Mouse (Mus musculus) spleen, adult 2 months (tissue): ENCODE measurements around the gene Ap1b1. TPM values are rescaled to one million over a fixed set of nuclear protein-coding genes. Genes with fewer than 3 reads are reported as not detected.

Source experiments
- DNase-seq, 2 experiments: peaks; one replicate each; pipeline versions ENCODE4 v3.0.0 to v3.0.0-alpha.2; 2012 to 2021; ENCODE audit warnings: low spot score in 2 of 2, low read depth in 1 of 2
- H3K27ac ChIP-seq: fragments of 200-500 bp; 2 replicates; pipeline ENCODE4 v1.5.1; 2012; ENCODE audit warnings: low read length, inconsistent platforms; ENCODE audit not compliant: insufficient read depth
- H3K27me3 ChIP-seq: fragments of 200-500 bp; 2 replicates; pipeline ENCODE4 v1.6.1; 2012; ENCODE audit warnings: mild to moderate bottlenecking, moderate library complexity, low read length, inconsistent platforms; ENCODE audit not compliant: control insufficient read depth, insufficient read depth
- H3K36me3 ChIP-seq: fragments of 200-500 bp; 2 replicates; pipeline ENCODE4 v1.6.1; 2012; ENCODE audit warnings: mild to moderate bottlenecking, low read length, inconsistent platforms; ENCODE audit not compliant: control insufficient read depth, insufficient read depth
- H3K4me1 ChIP-seq: fragments of 200-500 bp; 2 replicates; pipeline ENCODE4 v1.6.1; 2011; ENCODE audit warnings: inconsistent platforms; ENCODE audit not compliant: control insufficient read depth, insufficient read depth, insufficient read length
- H3K4me3 ChIP-seq: fragments of 200-500 bp; 2 replicates; pipeline ENCODE4 v1.5.1; 2011; ENCODE audit warnings: mild to moderate bottlenecking, inconsistent platforms; ENCODE audit not compliant: insufficient read depth, insufficient read length; ENCODE audit errors: extremely low read depth
- CTCF ChIP-seq: fragments of 200-500 bp; IDR thresholded peaks from 2 replicates; pipeline ENCODE4 v1.5.1; 2011; ENCODE audit warnings: mild to moderate bottlenecking, inconsistent platforms; ENCODE audit not compliant: insufficient read depth, insufficient read length, insufficient replicate concordance; ENCODE audit errors: extremely low read depth
- POLR2A ChIP-seq: fragments of 200-500 bp; IDR thresholded peaks from 2 replicates; pipeline ENCODE4 v1.6.1; 2011; ENCODE audit warnings: low read depth, low read length, inconsistent platforms
- WGBS: fragments of 180-500 bp; shearing (Covaris S2); methylation state at CpG from one replicate; pipeline ENCODE4 v1.1.7; 2018; 5-methylcytosine and 5-hydroxymethylcytosine counted together
- polyA plus RNA-seq: library from polyadenylated mRNA; depleted of rRNA; stranded (reverse); fragments of >200 nt; gene quantifications from 2 replicates; pipeline ENCODE4 v1.2.3, GENCODE M21; 2012

Ap1b1 gene
- polyA plus RNA-seq, 1 experiment: 79.7 TPM

DNA sequence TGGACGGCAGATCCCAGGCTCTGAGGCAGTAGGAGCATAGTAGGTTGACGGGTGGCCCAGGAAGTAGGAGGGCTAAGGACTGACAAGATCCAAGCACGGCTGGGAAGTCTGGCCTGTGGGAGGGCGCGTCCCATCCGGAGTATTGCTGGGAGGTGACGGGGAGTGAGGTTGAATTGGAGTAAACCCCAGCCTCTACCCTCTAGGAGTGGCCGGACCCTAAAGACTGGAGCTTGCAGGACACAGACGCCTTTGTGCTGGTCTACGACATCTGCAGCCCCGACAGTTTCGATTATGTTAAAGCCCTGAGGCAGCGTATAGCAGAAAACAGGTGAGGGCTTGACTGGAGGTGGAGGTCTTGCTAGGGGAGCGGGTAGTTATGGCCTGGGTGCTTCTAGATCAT is 72.6 kb downstream of the Ap1b1 start:
- TF ChIP-seq POLR2A: no peak
- no peak for TF ChIP-seq CTCF
- WGBS: 49% methylated on average over 14 of the region's 14 CpGs
- DNase-seq: no peak
- H3K27me3 ChIP-seq: peaks cover 13% of the 10 kb centered on the region
- H3K27ac ChIP-seq: no peak overlapping the region
- peaks cover 29% of the 10 kb centered on the region for H3K4me1 ChIP-seq
- no peaks in the 10 kb centered on the region for H3K36me3 ChIP-seq
- H3K4me3 ChIP-seq: no peak overlapping the region

DNA sequence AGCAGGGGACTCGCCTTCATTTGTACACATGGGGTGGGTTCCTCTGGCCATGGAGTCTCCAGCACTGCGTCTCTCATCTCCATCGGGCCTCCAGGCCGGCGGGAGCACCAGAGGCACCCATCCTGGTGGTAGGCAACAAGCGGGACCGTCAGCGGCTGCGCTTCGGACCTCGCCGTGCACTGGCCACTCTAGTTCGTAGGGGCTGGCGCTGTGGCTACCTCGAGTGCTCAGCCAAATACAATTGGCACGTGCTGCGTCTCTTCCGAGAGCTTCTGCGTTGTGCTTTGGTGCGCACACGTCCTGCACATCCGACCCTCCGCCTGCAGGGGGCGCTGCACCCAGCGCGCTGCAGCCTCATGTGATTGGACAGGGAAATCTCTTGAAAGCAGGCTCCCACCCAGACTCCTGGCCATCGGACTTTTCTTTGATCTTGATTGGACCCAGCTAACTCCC is 73.1 kb downstream of the Ap1b1 start:
- TF ChIP-seq CTCF: peak; percentile 65; the same call in 1 of the 2 replicates
- no peak for TF ChIP-seq POLR2A
- no peak for DNase-seq
- WGBS: 20% methylated on average over 27 of the region's 27 CpGs

DNA sequence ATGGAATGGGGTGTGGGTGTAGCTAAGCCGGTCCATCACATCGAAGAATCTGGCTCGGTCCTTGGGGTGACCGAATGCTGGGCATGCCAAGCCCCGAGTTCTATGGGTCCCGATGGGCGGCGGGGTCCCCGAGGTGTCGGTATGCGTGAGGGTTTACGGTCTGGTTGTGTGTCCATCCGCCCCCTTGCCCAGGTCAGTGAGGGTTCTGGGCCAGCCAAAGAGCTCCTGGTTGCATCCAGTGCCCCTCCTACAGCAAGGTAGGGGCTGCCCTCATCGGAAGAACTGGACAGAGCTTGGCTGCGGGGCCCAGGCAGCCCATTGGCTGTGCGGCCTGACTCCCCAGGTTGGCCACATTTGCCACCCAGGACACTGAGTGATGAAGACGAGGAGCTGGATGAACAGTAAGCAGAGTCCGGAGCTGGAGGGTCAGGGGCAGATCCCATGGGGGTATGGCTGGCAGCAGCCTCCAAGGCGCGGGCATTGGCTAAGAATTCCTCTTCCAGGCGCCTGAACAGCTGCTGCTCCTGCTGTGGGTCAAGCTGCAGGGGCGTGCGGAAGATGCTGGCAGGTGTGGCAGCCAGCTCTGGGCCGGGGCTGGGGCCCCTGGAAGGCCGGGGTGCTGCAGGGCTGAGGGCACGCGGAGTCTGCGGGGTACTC is 74.3 kb downstream of the Ap1b1 start:
- WGBS: 67% methylated on average over 28 of the region's 28 CpGs
- TF ChIP-seq POLR2A: no peak
- Histone ChIP-seq H3K4me1 (peaks cover 29% of the 10 kb centered on the region), H3K4me3 (no peak overlapping the region), H3K36me3 (no peaks in the 10 kb centered on the region), H3K27me3 (peaks cover 22% of the 10 kb centered on the region), H3K27ac (no peak overlapping the region)
- no peak for DNase-seq

More for the DNA sequence above, 73.1 kb downstream of the Ap1b1 start:
- Histone ChIP-seq H3K4me1 (peaks cover 29% of the 10 kb centered on the region), H3K36me3 (no peaks in the 10 kb centered on the region), H3K27ac (no peak overlapping the region), H3K4me3 (no peak overlapping the region), H3K27me3 (peaks cover 15% of the 10 kb centered on the region)

DNA sequence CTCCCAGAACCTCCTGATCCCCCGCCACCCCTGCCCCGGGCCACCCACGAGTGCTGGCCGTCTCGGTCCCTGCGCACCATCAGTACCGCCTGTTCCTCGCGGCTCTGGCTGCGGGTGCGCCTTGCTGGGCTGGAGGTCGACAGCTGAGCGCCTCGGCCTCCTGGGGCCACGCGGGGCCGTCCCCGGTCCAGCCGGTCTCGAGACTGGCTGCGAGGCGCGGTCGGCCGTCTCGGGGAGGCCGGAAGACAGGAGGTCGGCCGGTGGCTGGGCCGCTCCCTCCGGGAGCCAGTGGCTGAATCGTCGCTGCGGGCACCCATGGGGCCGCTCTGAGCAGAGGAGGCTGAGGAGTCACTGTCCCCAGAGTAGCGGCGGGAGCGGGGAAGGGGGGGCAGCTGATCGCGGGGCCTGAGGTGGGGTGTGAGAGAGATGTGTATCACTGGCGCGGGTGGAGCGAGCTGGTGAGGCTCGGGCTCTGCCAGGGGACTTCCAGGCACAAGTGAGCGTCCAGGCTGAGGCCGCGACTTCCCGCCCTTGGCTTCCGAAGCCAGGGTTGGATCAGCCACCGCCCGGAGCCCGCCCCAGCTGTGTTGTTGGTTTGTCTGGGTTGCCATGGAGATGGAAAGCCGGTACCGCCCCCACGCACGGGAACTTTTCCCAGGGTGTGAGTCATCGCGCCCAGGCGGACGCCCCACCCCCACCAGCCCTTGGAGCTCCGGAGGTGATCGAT is 75.0 kb downstream of the Ap1b1 start:
- H3K4me1 ChIP-seq: peaks cover 29% of the 10 kb centered on the region
- 4% methylated on average over 62 of the region's 62 CpGs for WGBS
- H3K36me3 ChIP-seq: no peaks in the 10 kb centered on the region
- peak; percentile 46 to 50 for DNase-seq
- TF ChIP-seq CTCF: no peak
- TF ChIP-seq POLR2A: no peak
- peak overlapping the region; percentile 49 for H3K4me3 ChIP-seq
- H3K27ac ChIP-seq: peak overlapping the region; percentile 10; the same call in 1 of the 2 replicates
- peaks cover 22% of the 10 kb centered on the region for H3K27me3 ChIP-seq

DNA sequence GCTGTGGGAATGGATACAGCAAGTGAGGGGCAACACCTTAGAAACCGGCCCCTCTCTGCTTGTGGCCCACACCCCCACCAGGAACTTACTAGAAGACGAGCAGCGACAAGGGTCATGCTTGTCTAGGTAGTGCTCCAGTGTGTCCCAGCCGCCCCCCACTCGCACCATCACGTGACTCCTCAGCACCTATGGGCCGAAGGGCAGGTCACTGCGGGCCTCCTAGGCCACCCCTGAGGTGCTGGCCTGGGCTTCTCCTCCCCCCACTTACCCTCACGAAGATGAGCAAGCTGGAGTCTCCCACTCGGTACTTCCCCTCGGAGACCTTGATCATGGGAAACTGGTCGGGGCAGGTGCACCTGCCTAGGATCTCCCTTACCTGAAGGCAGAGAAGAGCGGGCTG is 75.7 kb downstream of the Ap1b1 start:
- peak overlapping the region; percentile 49; the same call in 1 of the 2 replicates for H3K4me3 ChIP-seq
- 26% methylated on average over 13 of the region's 13 CpGs for WGBS
- H3K4me1 ChIP-seq: peaks cover 29% of the 10 kb centered on the region
- no peak for TF ChIP-seq CTCF
- TF ChIP-seq POLR2A: no peak
- no peaks in the 10 kb centered on the region for H3K36me3 ChIP-seq
- H3K27me3 ChIP-seq: peaks cover 22% of the 10 kb centered on the region
- H3K27ac ChIP-seq: no peak overlapping the region
- DNase-seq: no peak

DNA sequence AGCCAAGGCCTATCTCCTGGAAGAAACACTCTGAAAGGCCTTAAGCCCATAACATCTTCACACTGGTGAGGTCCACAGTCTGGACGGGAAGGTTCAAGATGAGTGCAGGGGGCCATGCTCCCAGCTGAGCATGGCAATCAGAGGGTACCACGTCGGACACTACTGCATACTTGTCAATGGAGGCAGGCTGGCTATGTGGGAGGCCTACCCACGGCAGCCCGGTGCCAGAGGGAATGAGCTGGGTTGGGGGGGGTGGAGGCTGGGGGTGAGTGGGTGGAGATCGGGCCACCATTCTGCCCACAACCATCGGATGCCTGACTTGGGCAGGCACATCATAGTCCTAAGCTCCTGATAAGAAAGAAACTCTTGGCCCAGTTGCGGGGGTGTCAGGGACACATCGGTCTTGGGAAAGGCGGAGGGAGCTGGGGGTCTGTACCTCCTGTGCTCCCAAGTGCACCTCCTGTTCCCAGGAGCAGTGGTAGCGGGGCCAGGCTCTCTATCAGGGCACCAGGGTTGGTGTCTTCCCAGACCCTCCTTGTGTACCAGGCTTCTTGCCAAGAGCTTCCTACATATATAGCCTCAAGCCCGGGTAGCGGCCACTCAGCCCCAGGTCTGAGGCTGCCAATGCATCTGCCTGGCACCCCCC is 76.4 kb downstream of the Ap1b1 start:
- Histone ChIP-seq H3K4me1 (peaks cover 26% of the 10 kb centered on the region), H3K27me3 (peaks cover 22% of the 10 kb centered on the region), H3K36me3 (no peaks in the 10 kb centered on the region), H3K27ac (no peak overlapping the region), H3K4me3 (no peak overlapping the region)
- DNase-seq: no peak
- TF ChIP-seq POLR2A (no peak), CTCF (no peak)
- WGBS: 80% methylated on average over 13 of the region's 13 CpGs
